Mouse (Mus musculus) forelimb bud, embryonic 11.5 days (tissue): ENCODE data around the gene Tmcc2.
"Not testable (repeated sequence)": the region's sequence is repeated elsewhere in the genome, so short reads cannot be mapped to it uniquely, and the experiment has no call there.

Experiments
- DNase-seq: peaks from one replicate; pipeline ENCODE4 v3.0.0-alpha.2; 2012; ENCODE audit warnings: low read depth, low spot score

Tmcc2 gene

DNA sequence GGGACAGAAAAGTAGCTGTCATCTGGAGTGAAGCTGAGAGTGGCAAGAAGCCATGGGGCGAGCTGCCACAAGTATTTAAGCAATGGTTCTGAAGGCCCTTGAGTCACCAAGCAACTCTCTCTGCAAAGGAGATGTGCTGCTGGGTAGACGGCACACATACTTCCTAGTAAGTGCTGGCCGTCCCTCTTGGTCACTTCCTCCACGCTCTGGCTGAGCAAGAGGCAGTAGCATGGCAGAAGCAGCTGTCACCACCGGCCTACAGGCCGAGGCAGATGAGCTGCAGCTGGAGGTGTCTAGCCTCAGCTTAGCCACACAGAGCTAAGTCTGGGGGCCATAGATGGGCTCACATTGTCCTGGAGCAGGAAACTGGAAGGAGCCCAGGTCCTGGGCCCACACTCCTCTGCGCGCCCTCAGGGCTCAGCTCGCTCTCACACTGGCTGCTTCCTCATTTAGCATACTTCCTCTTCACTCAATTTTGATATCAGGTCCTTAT, 20.4 kb downstream of the Tmcc2 start:
- no peak for DNase-seq

- peak; percentile 77 for DNase-seq
These were observed 23.2 kb downstream of the Tmcc2 start for GRCm38 (mm10) chr1:132367692-132368506.

DNA sequence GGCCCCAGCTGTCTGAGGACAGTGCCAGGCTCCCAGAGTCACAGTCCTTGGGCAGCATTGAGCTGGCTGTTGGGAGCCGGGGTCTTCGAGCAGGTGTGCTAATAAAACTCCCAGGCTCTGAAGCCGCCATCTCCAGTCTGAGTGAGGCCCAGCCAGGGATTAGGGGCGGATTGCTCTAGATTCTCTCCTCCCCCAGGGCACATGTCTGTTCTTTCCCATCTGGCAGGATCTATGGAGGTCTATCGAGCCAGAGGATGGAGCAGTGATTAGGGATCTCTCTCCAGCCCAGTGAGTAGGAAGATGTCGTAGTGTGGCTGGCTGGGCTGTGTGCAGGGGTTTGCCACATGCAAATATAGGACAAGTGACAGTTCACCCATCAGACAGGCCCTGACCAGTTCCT, 24.1 kb downstream of the Tmcc2 start:
- DNase-seq = no peak

GRCm38 (mm10) chr1:132366235-132366634, 24.8 kb downstream of the Tmcc2 start:
- no peak for DNase-seq

- no peak for DNase-seq
These were observed 25.4 kb downstream of the Tmcc2 start for GRCm38 (mm10) chr1:132365645-132366044.

GRCm38 (mm10) chr1:132364896-132365557, 26.1 kb downstream of the Tmcc2 start:
- DNase-seq = no peak

GRCm38 (mm10) chr1:132364388-132364787, 26.7 kb downstream of the Tmcc2 start:
- no peak for DNase-seq

GRCm38 (mm10) chr1:132361959-132362358, 29.1 kb downstream of the Tmcc2 start:
- no peak for DNase-seq

DNA sequence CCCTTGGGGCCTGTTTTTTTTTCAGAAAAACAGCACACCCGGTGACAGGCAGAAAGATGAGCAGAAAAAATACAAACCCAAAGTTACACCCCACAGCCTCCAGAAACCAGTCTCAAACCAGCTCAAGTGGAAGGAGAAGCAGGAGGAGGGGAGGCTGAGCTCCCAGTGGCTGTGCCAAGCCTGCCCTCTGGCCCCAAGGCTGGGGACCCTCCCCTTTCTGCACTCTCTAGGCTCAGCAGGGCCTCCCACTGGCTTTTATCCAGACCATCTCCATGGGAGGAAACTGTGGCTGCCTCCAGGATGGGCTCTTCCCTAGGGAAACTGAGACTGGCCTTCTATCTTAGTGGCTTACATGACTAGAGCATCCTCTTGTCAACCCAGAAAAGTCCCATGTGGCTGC, 34.2 kb downstream of the Tmcc2 start:
- DNase-seq = no peak

DNA sequence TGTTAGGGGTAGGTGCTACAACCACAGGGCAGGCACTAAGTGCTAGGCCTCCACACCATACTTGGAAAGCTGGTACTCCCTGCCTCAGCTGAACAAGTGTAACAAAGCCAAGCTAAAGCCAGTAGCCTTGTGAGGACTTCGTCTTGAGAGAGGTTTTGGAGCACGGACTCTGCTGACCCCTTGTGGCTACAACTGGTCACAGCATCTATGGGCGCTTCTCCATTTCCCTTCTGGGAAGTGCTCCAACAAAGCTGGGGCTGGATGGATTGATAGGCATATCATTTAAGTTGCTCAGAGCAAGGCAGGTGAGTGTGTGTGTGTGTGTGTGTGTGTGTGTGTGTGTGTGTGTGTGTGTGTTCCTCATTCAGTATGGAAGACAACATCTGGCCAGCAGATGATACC, 35.2 kb downstream of the Tmcc2 start:
- DNase-seq = peak; percentile 89

- no peak for DNase-seq
These were observed 35.9 kb downstream of the Tmcc2 start for GRCm38 (mm10) chr1:132355162-132355601.

DNA sequence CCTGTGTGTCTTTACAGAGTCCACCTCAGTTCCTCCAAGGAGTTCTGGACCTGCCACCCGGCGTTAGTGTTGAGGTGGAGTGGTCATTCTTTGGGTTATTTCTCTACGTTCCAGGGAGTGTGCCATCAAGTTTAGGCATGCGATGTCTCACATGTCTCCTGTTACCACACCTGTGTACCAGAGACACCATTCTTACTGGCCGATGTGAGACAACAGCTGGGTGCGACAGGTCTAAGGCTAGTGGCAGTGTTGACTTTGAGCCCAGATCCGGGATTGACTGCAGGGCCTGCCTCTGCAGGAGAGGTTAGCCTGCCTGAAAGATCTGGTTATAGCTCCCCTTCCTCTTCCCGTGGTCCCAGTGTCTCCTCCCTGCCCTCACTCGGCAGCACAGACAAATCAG, 36.8 kb downstream of the Tmcc2 start:
- DNase-seq = no peak

DNA sequence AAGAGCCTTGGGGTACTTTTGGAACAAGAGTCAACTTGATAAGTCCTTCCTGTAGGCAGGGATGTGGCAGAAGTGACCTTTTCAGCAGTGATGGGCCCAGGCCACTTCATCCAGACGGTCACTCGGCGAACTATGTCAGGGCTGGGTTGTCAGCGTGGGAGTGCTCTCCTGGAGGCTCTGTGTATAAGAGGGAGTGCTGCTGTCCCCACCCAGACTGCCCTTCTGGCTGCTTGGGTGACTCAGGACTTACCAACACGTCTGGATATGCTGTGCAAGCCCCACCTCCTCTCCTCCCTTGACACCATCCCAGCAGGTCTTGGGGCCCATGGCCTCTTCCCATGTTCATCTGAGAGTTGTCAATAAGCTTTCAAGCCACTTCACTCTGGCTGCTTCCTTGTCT, 37.7 kb downstream of the Tmcc2 start:
- no peak for DNase-seq

DNA sequence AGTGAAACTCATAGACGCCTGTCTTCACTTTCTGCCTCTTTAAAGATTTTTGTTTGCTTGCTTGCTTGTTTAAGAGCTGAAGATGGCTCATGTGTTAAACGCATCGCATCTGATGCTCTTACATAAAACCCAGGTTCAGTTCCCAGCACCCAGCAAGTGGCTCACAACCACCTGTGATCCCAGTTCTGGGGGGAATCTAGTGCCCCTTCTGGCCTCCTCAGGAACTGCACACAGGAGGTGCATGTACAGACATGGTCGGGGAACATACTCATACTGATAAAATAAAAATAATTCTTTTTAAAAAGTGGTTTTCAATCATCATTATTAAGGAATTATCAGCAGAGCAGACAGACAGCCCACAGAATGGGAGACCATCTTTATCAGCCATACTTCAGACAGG, 40.0 kb downstream of the Tmcc2 start:
- DNase-seq = no peak

- DNase-seq = not testable (repeated sequence)
These were observed 41.5 kb downstream of the Tmcc2 start for GRCm38 (mm10) chr1:132349601-132350000.

DNA sequence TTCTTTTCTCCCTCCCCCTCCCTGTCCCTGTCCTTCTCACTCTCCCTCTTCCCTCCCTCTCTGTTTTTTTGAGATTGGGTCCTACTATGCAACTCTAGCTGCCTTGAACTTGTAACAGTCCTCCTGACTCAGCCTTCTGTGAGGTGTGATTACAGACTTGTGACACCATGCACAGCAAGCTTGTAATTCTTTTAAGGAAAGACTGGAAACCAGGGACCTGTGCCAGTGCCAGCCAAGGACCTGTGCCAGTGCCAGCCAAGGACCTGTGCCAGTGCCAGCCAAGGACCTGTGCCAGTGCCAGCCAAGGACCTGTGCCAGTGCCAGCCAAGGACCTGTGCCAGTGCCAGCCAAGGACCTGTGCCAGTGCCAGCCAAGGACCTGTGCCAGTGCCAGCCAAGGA, 42.0 kb downstream of the Tmcc2 start:
- DNase-seq = not testable (repeated sequence)

GRCm38 (mm10) chr1:132348401-132348800, 42.7 kb downstream of the Tmcc2 start:
- no peak for DNase-seq

GRCm38 (mm10) chr1:132346951-132347350, 44.1 kb downstream of the Tmcc2 start:
- no peak for DNase-seq

DNA sequence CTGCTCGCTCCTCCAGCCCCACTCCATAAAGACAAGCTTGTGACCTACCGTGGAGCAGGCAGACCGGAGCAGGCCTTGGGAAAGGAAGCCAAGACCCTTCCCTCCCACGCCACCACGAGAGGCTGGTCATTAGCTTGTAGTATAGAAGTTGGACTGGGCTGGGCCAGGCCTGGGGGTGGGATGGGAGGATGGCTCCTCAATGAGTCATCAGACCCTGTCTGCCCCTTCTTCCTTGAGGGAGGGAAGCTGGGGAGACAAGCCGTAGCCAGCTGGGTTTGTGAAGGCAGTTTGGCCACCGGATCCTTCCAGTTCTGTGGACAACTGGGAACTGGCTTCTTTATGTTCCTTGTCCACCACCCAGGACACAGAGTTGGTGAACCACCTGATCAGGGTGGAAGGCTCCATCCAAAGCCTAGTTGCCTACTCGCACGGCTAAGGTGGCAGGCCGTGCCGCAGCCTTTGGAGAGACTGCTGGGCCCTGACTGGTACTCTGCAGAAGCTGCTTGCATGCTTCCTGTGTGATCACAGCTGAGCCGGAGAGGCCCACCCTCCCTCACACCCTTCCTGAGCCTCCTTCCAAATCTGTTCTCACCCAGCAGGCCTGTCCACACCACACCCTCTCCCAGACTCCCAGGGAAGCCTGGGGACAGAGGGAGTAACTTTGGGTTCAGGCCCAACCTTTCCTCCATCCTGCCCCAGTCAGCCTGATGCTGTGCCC, 44.8 kb downstream of the Tmcc2 start:
- no peak for DNase-seq

- DNase-seq = no peak
These were observed 45.6 kb downstream of the Tmcc2 start for GRCm38 (mm10) chr1:132345514-132345913.

DNA sequence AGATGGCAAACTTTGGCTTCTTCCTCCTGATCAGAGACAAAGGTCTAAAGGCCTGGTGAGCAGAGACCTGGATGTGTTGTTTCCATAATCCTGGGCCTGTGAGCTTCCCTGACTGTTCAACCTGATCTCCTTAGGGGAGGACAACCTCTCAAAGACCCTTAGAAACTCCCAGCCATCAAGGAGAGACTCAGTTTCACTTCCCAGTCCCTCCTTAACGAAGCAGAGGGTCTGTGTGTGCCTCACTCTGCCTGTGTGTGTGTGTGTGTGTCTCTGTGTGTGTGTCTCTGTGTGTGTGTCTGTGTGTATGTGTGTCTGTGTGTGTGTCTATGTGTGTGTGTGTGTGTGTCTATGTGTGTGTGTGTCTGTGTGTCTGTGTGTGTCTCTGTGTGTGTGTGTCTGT, 47.4 kb downstream of the Tmcc2 start:
- no peak for DNase-seq

DNA sequence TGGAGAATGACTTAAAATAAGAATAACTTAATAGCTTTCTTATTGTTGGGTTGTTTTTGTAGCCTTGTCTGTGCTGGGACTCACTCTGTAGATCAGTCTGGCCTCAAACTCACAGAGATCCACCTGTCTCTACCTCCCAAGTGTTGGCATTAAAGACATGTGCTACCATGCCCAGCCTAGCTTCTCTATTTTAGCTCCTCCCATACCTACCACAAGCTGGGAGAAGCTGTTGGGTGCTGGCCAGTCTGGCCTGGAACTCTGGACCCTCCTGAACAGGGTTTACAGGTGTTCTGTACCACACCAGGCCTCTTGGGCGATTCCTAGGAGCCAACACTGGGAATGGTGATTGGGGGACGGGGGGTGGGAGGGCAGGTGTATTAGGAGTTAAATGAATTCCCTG, 47.9 kb downstream of the Tmcc2 start:
- DNase-seq = no peak
